In genomic region chr14:52003981-52004495, GRCm38 (mm10) we compare ENCODE assay signal across 9 mouse cellular contexts. TPM values are rescaled to one million over a fixed set of nuclear protein-coding genes. Genes with fewer than 3 reads are reported as not detected.
DNase-seq lines count a peak whose midpoint lies in the region; ATAC-seq and TF ChIP-seq lines count a peak whose summit lies in the region.
"Had no signal": no experiment of that assay in that cellular context is flagged by ENCODE, and none has a peak within 500 bp of the region (broad histone marks: within the 10 kb centered on the region; RNA-seq: fewer than 3 reads in every experiment).

No protein-coding gene starts in this region.

- TF ChIP-seq CTCF in lung, postnatal 0 days (IDR thresholded peaks at IDR 0.05): no peak

- H3K27me3 ChIP-seq in lung, postnatal 0 days (replicated peaks; ENCODE audit: insufficient read depth, low read length): no peaks in the 10 kb centered on the region
- no peaks in the 10 kb centered on the region for H3K27me3 ChIP-seq in hindbrain, embryonic 15.5 days
- H3K27me3 ChIP-seq in limb, embryonic 14.5 days (ENCODE audit: control insufficient read depth, insufficient read depth, low read length): no peaks in the 10 kb centered on the region

- H3K4me2 ChIP-seq in lung, postnatal 0 days (replicated peaks; ENCODE audit: low read depth, low read length): no peak overlapping the region
- peak overlapping the region; percentile 50 for H3K4me2 ChIP-seq in hindbrain, embryonic 15.5 days
- no peak overlapping the region for H3K4me2 ChIP-seq in limb, embryonic 14.5 days (replicated peaks; ENCODE audit: low read depth, low read length, severe bottlenecking)

- H3K4me1 ChIP-seq in lung, postnatal 0 days (ENCODE audit: insufficient read depth, low read depth, low read length): no peaks in the 10 kb centered on the region
- peaks cover 40% of the 10 kb centered on the region for H3K4me1 ChIP-seq in hindbrain, embryonic 15.5 days (replicated peaks)
- H3K4me1 ChIP-seq in limb, embryonic 14.5 days (ENCODE audit: control insufficient read depth, insufficient read depth, low read length): 0 out of 2 replicates have a peak, but pooled peaks cover under 1% of the 10 kb centered on the region

- no peak for TF ChIP-seq POLR2A in limb, embryonic 14.5 days (IDR thresholded peaks at IDR 0.05; ENCODE audit: borderline replicate concordance, extremely low read depth, insufficient read depth, insufficient read length)

- 53% methylated on average over 16 of the region's 16 CpGs for WGBS in lung, postnatal 0 days
- WGBS in hindbrain, embryonic 15.5 days: 4% methylated on average over 16 of the region's 16 CpGs
- 51% methylated on average over 16 of the region's 16 CpGs for WGBS in limb, embryonic 14.5 days

- peaks cover 30% of the 10 kb centered on the region for H3K36me3 ChIP-seq in lung, postnatal 0 days (ENCODE audit: insufficient read depth, low read length)
- peaks cover 62% of the 10 kb centered on the region for H3K36me3 ChIP-seq in hindbrain, embryonic 15.5 days
- H3K36me3 ChIP-seq in limb, embryonic 14.5 days (ENCODE audit: control insufficient read depth, insufficient read depth, low read length): peaks cover 89% of the 10 kb centered on the region

- no peak for ATAC-seq in lung, postnatal 0 days
- peak; percentile 87 for ATAC-seq in hindbrain, embryonic 15.5 days (ENCODE audit: low FRiP score, low read depth)
- no peak for ATAC-seq in limb, embryonic 14.5 days (ENCODE audit: low FRiP score, low read depth)
- ATAC-seq in megakaryocyte-erythroid progenitor cell, adult 5-6 weeks (replicated peaks; ENCODE audit: low FRiP score, low TSS enrichment, poor library complexity, severe bottlenecking): no peak

- H3K9me3 ChIP-seq in lung, postnatal 0 days (ENCODE audit: low read length): no peaks in the 10 kb centered on the region
- H3K9me3 ChIP-seq in hindbrain, embryonic 15.5 days: no peaks in the 10 kb centered on the region
- H3K9me3 ChIP-seq in limb, embryonic 14.5 days (ENCODE audit: control insufficient read depth, low read length): no peaks in the 10 kb centered on the region

- no peak overlapping the region for H3K27ac ChIP-seq in lung, postnatal 0 days (ENCODE audit: low read length)
- peak overlapping the region; percentile 88 for H3K27ac ChIP-seq in hindbrain, embryonic 15.5 days (replicated peaks)
- no peak overlapping the region for H3K27ac ChIP-seq in limb, embryonic 14.5 days (replicated peaks; ENCODE audit: low read depth, low read length)

- H3K4me3 ChIP-seq in lung, postnatal 0 days (ENCODE audit: low read depth, low read length): no peak overlapping the region
- peak overlapping the region; percentile 12 for H3K4me3 ChIP-seq in hindbrain, embryonic 15.5 days
- H3K4me3 ChIP-seq in limb, embryonic 14.5 days (replicated peaks; ENCODE audit: low read length): no peak overlapping the region

- no peak for TF ChIP-seq EP300 in lung, postnatal 0 days (IDR thresholded peaks at IDR 0.05)

- peak; percentile 45 for DNase-seq in lung, postnatal 0 days (ENCODE audit: low spot score)
- no peak for DNase-seq in lung, adult 18-20 months
- DNase-seq in embryo, embryonic 11 days: peak; percentile 83
- DNase-seq in limb, embryonic 14.5 days (ENCODE audit: low spot score): peak; percentile 54
- DNase-seq in right cerebral cortex, postnatal 25 days: peak; percentile 76
- DNase-seq in ovary, adult 18-20 months (ENCODE audit: low spot score): no peak

- no peak overlapping the region for H3K9ac ChIP-seq in lung, postnatal 0 days (replicated peaks; ENCODE audit: low read depth)
- H3K9ac ChIP-seq in hindbrain, embryonic 15.5 days: peak overlapping the region; percentile 30
- no peak overlapping the region for H3K9ac ChIP-seq in limb, embryonic 14.5 days (ENCODE audit: low read depth, low read length, severe bottlenecking)

RNA-seq across cellular contexts. Expression of gene Tmem253, which starts 11.4 kb away (rescaled TPM):
- 0.66 and 0.96 TPM in 2 replicates for polyA plus RNA-seq in lung, postnatal 0 days (2015; fragmentation: Nextera tagmentation; extraction: Ambion mirVana)
- polyA plus RNA-seq in hindbrain, embryonic 15.5 days (2015; fragmentation: Nextera tagmentation; extraction: Ambion mirVana): 0.17 and 1.1 TPM in 2 replicates
- 0.99 and 1.3 TPM in 2 replicates for polyA plus RNA-seq in limb, embryonic 14.5 days (2012; rRNA removed)
- 0.28 and 0.81 TPM in 2 replicates for polyA plus RNA-seq in limb, embryonic 14.5 days (2014; fragmentation: Nextera tagmentation; extraction: Ambion mirVana)
- not detected in 2 replicates for total RNA-seq in megakaryocyte-erythroid progenitor cell, adult 5-6 weeks (2014; fragmentation: Nextera tagmentation)
- total RNA-seq in megakaryocyte-erythroid progenitor cell, adult 5-6 weeks (2017): not detected in 2 replicates

RNA-seq across cellular contexts. Expression of gene Zfp219, which starts 16.5 kb away (rescaled TPM):
- 23.0 and 24.1 TPM in 2 replicates for polyA plus RNA-seq in lung, postnatal 0 days (2015; fragmentation: Nextera tagmentation; extraction: Ambion mirVana)
- 38.2 and 40.5 TPM in 2 replicates for polyA plus RNA-seq in hindbrain, embryonic 15.5 days (2015; fragmentation: Nextera tagmentation; extraction: Ambion mirVana)
- 89.4 and 126 TPM in 2 replicates for polyA plus RNA-seq in limb, embryonic 14.5 days (2012; rRNA removed)
- polyA plus RNA-seq in limb, embryonic 14.5 days (2014; fragmentation: Nextera tagmentation; extraction: Ambion mirVana): 30.3 and 37.5 TPM in 2 replicates
- 8.6 and 15.1 TPM in 2 replicates for total RNA-seq in megakaryocyte-erythroid progenitor cell, adult 5-6 weeks (2014; fragmentation: Nextera tagmentation)
- 4.8 and 30.1 TPM in 2 replicates for total RNA-seq in megakaryocyte-erythroid progenitor cell, adult 5-6 weeks (2017)

RNA-seq across cellular contexts. Expression of gene Arhgef40, which starts 19.5 kb away (rescaled TPM):
- 46.3 and 56.6 TPM in 2 replicates for polyA plus RNA-seq in lung, postnatal 0 days (2015; fragmentation: Nextera tagmentation; extraction: Ambion mirVana)
- 85.2 and 87.6 TPM in 2 replicates for polyA plus RNA-seq in hindbrain, embryonic 15.5 days (2015; fragmentation: Nextera tagmentation; extraction: Ambion mirVana)
- polyA plus RNA-seq in limb, embryonic 14.5 days (2012; rRNA removed): 220 and 277 TPM in 2 replicates
- 143 and 160 TPM in 2 replicates for polyA plus RNA-seq in limb, embryonic 14.5 days (2014; fragmentation: Nextera tagmentation; extraction: Ambion mirVana)
- total RNA-seq in megakaryocyte-erythroid progenitor cell, adult 5-6 weeks (2014; fragmentation: Nextera tagmentation): 25.4 and 35.5 TPM in 2 replicates
- 5.1 and 39.4 TPM in 2 replicates for total RNA-seq in megakaryocyte-erythroid progenitor cell, adult 5-6 weeks (2017)

RNA-seq across cellular contexts. Expression of gene Olfr221, which starts 38.2 kb away (rescaled TPM):
- polyA plus RNA-seq in lung, postnatal 0 days (2015; fragmentation: Nextera tagmentation; extraction: Ambion mirVana): 0.08 TPM in 1 of 2 replicates, not detected in the other
- 0.05 TPM in 1 of 2 replicates, not detected in the other for polyA plus RNA-seq in hindbrain, embryonic 15.5 days (2015; fragmentation: Nextera tagmentation; extraction: Ambion mirVana)
- polyA plus RNA-seq in limb, embryonic 14.5 days (2012; rRNA removed): not detected in 2 replicates
- not detected in 2 replicates for polyA plus RNA-seq in limb, embryonic 14.5 days (2014; fragmentation: Nextera tagmentation; extraction: Ambion mirVana)
- not detected in 2 replicates for total RNA-seq in megakaryocyte-erythroid progenitor cell, adult 5-6 weeks (2014; fragmentation: Nextera tagmentation)
- not detected in 2 replicates for total RNA-seq in megakaryocyte-erythroid progenitor cell, adult 5-6 weeks (2017)
- total RNA-seq: heart, postnatal 10 days had no signal

Comparison
In these comparisons a context has a peak if more than half of its experiments do, and no peak if none do; other contexts are left out.
1. DNase-seq: peak in lung, postnatal 0 days (single experiment), embryo, embryonic 11 days (single experiment), limb, embryonic 14.5 days (single experiment) and right cerebral cortex, postnatal 25 days (single experiment); none in lung, adult 18-20 months (0 of 2) and ovary, adult 18-20 months (single experiment).